Comparison of ENCODE assay signal across 8 mouse cellular contexts in genomic region chr2:105016967-105017287, GRCm38 (mm10). TPM values are rescaled to one million over a fixed set of nuclear protein-coding genes. Genes with fewer than 3 reads are reported as not detected.
DNase-seq lines count a peak whose midpoint lies in the region; ATAC-seq lines count a peak whose summit lies in the region.

TSS of gene Eif3m (minus strand) at chr2:105017080.

- H3K4me1 ChIP-seq in intestine, embryonic 14.5 days (replicated peaks; ENCODE audit: control insufficient read depth, insufficient read depth, low read length): peaks cover 12% of the 10 kb centered on the region; the same call in 1 of the 2 replicates

- peak; percentile 91 to 92 for DNase-seq in adrenal gland, adult 18-20 months (ENCODE audit: low spot score in 2 of 2)
- peak; percentile 96 for DNase-seq in embryo, embryonic 11 days
- DNase-seq in gastrocnemius, postnatal 25 days: peak; percentile 91
- DNase-seq in intestine, embryonic 14.5 days (ENCODE audit: low spot score): peak; percentile 96
- DNase-seq in left cerebral cortex, postnatal 14 days (ENCODE audit: low spot score in 2 of 2): peak; percentile 94 to 98
- DNase-seq in mesoderm, embryonic 11.5 days (ENCODE audit: low read depth, low spot score): peak; percentile 90
- DNase-seq in right cerebral cortex, postnatal 36 days (ENCODE audit: low spot score in 2 of 2): peak; percentile 93 to 94
- DNase-seq in yolk sac, embryonic 10.5 days (ENCODE audit: low spot score): peak; percentile 93

- H3K27me3 ChIP-seq in intestine, embryonic 14.5 days (replicated peaks; ENCODE audit: control insufficient read depth, insufficient read depth, low read length): no peaks in the 10 kb centered on the region

- peak within 1 kb of the TSS; percentile 97 for H3K4me3 ChIP-seq in intestine, embryonic 14.5 days (ENCODE audit: low read depth, low read length)

- no peaks in the 10 kb centered on the region for H3K9me3 ChIP-seq in intestine, embryonic 14.5 days (ENCODE audit: control insufficient read depth, low read length)

- H3K9ac ChIP-seq in intestine, embryonic 14.5 days (ENCODE audit: low read length): peak within 1 kb of the TSS; percentile 90

- under 1% methylated on average over 21 of the region's 25 CpGs for WGBS in intestine, embryonic 14.5 days

- peak within 1 kb of the TSS; percentile 76 for H3K27ac ChIP-seq in intestine, embryonic 14.5 days (ENCODE audit: low read depth)

- ATAC-seq in intestine, embryonic 14.5 days (replicated peaks; ENCODE audit: low FRiP score, low TSS enrichment, low read depth): peak; percentile 100

- peaks cover 21% of the 10 kb centered on the region for H3K36me3 ChIP-seq in intestine, embryonic 14.5 days (ENCODE audit: control insufficient read depth, insufficient read depth, low read length)

- intact Hi-C loops in left cerebral cortex, postnatal 14 days (cut with DNase I): no loop called here

- H3K4me2 ChIP-seq in intestine, embryonic 14.5 days (ENCODE audit: low read length): peak within 1 kb of the TSS; percentile 86

RNA-seq across cellular contexts. Expression of gene Eif3m, which starts in this region (rescaled TPM):
- total RNA-seq in adrenal gland, adult 18-20 months (2021): 100 to 1,000 TPM; 132 to 142 TPM
- total RNA-seq in gastrocnemius, postnatal 25 days (2021): 10 to 100 TPM; 91.3 to 98.7 TPM
- polyA plus RNA-seq in intestine, embryonic 14.5 days (2014; fragmentation: Nextera tagmentation; extraction: Ambion mirVana): 303 and 311 TPM in 2 replicates
- total RNA-seq in left cerebral cortex, postnatal 14 days (2021): 10 to 100 TPM; 86.1 to 86.5 TPM

Comparison
In these comparisons a context has a peak if more than half of its experiments do, and no peak if none do; other contexts are left out.
1. Peak in every context shown above with its lines: DNase-seq, ATAC-seq, H3K4me3 ChIP-seq and H3K27ac ChIP-seq.